Mouse (Mus musculus) gastrocnemius, postnatal 25 days (tissue): Measurements from ENCODE around the gene Cap2. TPM values are rescaled to one million over a fixed set of nuclear protein-coding genes. Genes with fewer than 3 reads are reported as not detected.

Source experiments
- DNase-seq: peaks from one replicate; pipeline ENCODE4 v3.0.0; 2022
- total RNA-seq, 2 experiments: library from RNA; stranded (reverse); gene quantifications; 1 replicate in 1 of 2; 2 replicates in 1 of 2; pipeline ENCODE4 v1.2.3; 2021

Cap2 gene
- total RNA-seq, 2 experiments from 2014 or later = 281 to 304 TPM

DNA sequence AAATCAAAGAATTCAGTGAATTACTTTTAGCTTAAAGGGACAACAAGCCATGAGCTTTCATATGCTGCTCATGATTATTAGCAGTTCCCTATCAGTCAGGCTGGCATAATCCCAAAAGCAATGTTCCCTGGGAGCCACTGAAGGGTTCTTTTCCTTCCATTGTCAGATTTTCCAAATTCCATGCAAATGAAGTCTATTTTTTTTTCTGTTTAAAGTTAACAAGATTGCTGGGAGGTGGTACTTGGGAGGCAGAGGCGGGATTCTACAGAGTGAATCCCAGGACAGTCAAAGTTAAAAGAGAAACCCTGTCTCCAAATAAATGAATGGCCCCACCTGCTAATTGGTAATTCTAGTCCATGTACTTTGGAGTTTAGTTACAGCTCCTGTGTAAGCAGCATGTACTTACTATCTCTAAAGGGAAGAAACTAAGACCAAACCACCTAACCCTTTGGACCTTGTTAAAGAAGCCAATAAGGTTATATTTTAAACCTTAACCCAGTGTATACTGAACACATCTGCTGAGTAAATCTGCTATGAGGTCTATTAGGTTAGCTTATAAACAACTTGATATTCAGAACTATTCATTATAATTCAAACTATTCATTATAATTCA, 193.8 kb downstream of the Cap2 start:
- no peak for DNase-seq

GRCm38 (mm10) chr13:46695932-46696331, 194.3 kb downstream of the Cap2 start:
- DNase-seq = no peak

GRCm38 (mm10) chr13:46696788-46697187, 195.1 kb downstream of the Cap2 start:
- DNase-seq = no peak

DNA sequence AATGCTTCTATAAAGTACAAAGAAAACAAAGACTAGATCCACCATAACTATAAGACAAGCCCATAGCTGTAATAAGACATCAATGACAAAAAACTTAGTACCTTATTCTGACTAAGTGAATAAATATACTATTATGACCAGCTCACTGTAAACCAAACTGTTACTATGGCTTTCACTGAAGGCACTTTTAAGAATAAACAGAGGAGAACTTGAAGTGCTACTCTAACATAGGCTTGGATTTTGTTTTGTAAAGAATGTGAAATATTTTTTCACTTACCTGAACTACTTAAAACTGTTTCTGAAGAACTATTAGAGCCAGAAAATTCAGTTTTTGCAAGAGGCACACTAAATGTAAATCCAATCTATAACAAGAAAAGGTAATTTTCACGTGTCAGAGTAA, 197.7 kb downstream of the Cap2 start:
- DNase-seq = no peak

Other genes starting within 250 kb of the Cap2 start
- gene Stmnd1, start 228.1 kb upstream of the Cap2 start, total RNA-seq = under 1 TPM; 0.32 to 0.46 TPM
- gene Rbm24, start 83.4 kb upstream of the Cap2 start, total RNA-seq = 100 to 1,000 TPM; 129 to 151 TPM
- 10 to 100 TPM; 21.3 to 21.9 TPM for gene Fam8a1, start 167.7 kb downstream of the Cap2 start, total RNA-seq
- 10 to 100 TPM; 31.3 to 40.2 TPM for gene Nup153, start 226.1 kb downstream of the Cap2 start, total RNA-seq